8 mouse cellular contexts compared by ENCODE assay signal in genomic region chr1:74305522-74305921, GRCm38 (mm10). TPM values are rescaled to one million over a fixed set of nuclear protein-coding genes. Genes with fewer than 3 reads are reported as not detected.
DNase-seq lines count a peak whose midpoint lies in the region; ATAC-seq and TF ChIP-seq lines count a peak whose summit lies in the region.

Gene Tmbim1 (minus strand): TSS chr1:74305622.

- WGBS in thymus, adult 2 months = 97% methylated on average over 2 of the region's 2 CpGs
- WGBS in embryonic facial prominence, embryonic 14.5 days = 91% methylated on average over 2 of the region's 2 CpGs
- WGBS in limb, embryonic 14.5 days = 68% methylated on average over 2 of the region's 2 CpGs
- 86% methylated on average over 2 of the region's 2 CpGs for WGBS in stomach, postnatal 0 days

- no peaks in the 10 kb centered on the region for H3K36me3 ChIP-seq in thymus, adult 2 months (ENCODE audit: control insufficient read depth, insufficient read depth, low read length)
- no peaks in the 10 kb centered on the region for H3K36me3 ChIP-seq in embryonic facial prominence, embryonic 14.5 days (ENCODE audit: control insufficient read depth, insufficient read depth, low read length)
- no peaks in the 10 kb centered on the region for H3K36me3 ChIP-seq in limb, embryonic 14.5 days (ENCODE audit: control insufficient read depth, insufficient read depth, low read length)
- H3K36me3 ChIP-seq in stomach, postnatal 0 days (ENCODE audit: control insufficient read depth, insufficient read depth, low read length) = no peaks in the 10 kb centered on the region

- no peaks in the 10 kb centered on the region; the same call in 1 of the 2 replicates for H3K27me3 ChIP-seq in thymus, adult 2 months (ENCODE audit: control insufficient read depth, insufficient read depth, low read length)
- H3K27me3 ChIP-seq in embryonic facial prominence, embryonic 14.5 days (replicated peaks; ENCODE audit: control insufficient read depth, insufficient read depth, low read length) = no peaks in the 10 kb centered on the region
- no peaks in the 10 kb centered on the region for H3K27me3 ChIP-seq in limb, embryonic 14.5 days (ENCODE audit: control insufficient read depth, insufficient read depth, low read length)
- H3K27me3 ChIP-seq in stomach, postnatal 0 days (ENCODE audit: control insufficient read depth, insufficient read depth, low read length) = no peaks in the 10 kb centered on the region

- no peak within 1 kb of the TSS for H3K27ac ChIP-seq in thymus, adult 2 months (ENCODE audit: control insufficient read depth, insufficient read depth, low read length)
- peak within 1 kb of the TSS; percentile 87; the same call in 1 of the 2 replicates for H3K27ac ChIP-seq in embryonic facial prominence, embryonic 14.5 days (replicated peaks; ENCODE audit: low read depth, low read length)
- H3K27ac ChIP-seq in limb, embryonic 14.5 days (replicated peaks; ENCODE audit: low read depth, low read length) = peak within 1 kb of the TSS; percentile 88; the same call in 1 of the 2 replicates
- H3K27ac ChIP-seq in stomach, postnatal 0 days (replicated peaks) = peak within 1 kb of the TSS; percentile 97

- intact Hi-C loops in heart, postnatal 10 days (cut with DNase I) = no loop called here

- no peak within 1 kb of the TSS for H3K4me3 ChIP-seq in thymus, adult 2 months (ENCODE audit: control insufficient read depth, insufficient read depth, low read length)
- H3K4me3 ChIP-seq in embryonic facial prominence, embryonic 14.5 days (ENCODE audit: low read depth, low read length) = peak within 1 kb of the TSS; percentile 74
- H3K4me3 ChIP-seq in limb, embryonic 14.5 days (replicated peaks; ENCODE audit: low read length) = peak within 1 kb of the TSS; percentile 74
- peak within 1 kb of the TSS; percentile 92; the same call in 1 of the 2 replicates for H3K4me3 ChIP-seq in stomach, postnatal 0 days (ENCODE audit: low read depth, low read length)

- ATAC-seq in embryonic facial prominence, embryonic 14.5 days (ENCODE audit: low read depth) = no peak
- no peak for ATAC-seq in limb, embryonic 14.5 days (ENCODE audit: low FRiP score, low read depth)
- ATAC-seq in stomach, postnatal 0 days (ENCODE audit: low FRiP score, low TSS enrichment) = no peak

- no peak for TF ChIP-seq CTCF in thymus, adult 2 months (IDR thresholded peaks at IDR 0.05; ENCODE audit: borderline replicate concordance, control insufficient read depth, extremely low read depth, insufficient read depth, low read length, poor library complexity)
- TF ChIP-seq CTCF in stomach, postnatal 0 days (IDR thresholded peaks at IDR 0.05; ENCODE audit: low read depth) = no peak

- peak within 1 kb of the TSS; percentile 88 for H3K9ac ChIP-seq in embryonic facial prominence, embryonic 14.5 days (ENCODE audit: low read depth, low read length)
- peak within 1 kb of the TSS; percentile 87; the same call in 1 of the 2 replicates for H3K9ac ChIP-seq in limb, embryonic 14.5 days (ENCODE audit: low read depth, low read length, severe bottlenecking)
- H3K9ac ChIP-seq in stomach, postnatal 0 days (ENCODE audit: low read length) = peak within 1 kb of the TSS; percentile 97

- H3K4me2 ChIP-seq in embryonic facial prominence, embryonic 14.5 days (ENCODE audit: low read depth, low read length) = peak within 1 kb of the TSS; percentile 77
- peak within 1 kb of the TSS; percentile 73 for H3K4me2 ChIP-seq in limb, embryonic 14.5 days (replicated peaks; ENCODE audit: low read depth, low read length, severe bottlenecking)
- H3K4me2 ChIP-seq in stomach, postnatal 0 days (replicated peaks; ENCODE audit: low read depth) = peak within 1 kb of the TSS; percentile 76

- no peak for TF ChIP-seq EP300 in stomach, postnatal 0 days (optimal IDR thresholded peaks at IDR 0.05)

- TF ChIP-seq POLR2A in thymus, adult 2 months (IDR thresholded peaks at IDR 0.05; ENCODE audit: control insufficient read depth, extremely low read depth, insufficient read depth, low read length, poor library complexity) = no peak
- no peak for TF ChIP-seq POLR2A in limb, embryonic 14.5 days (IDR thresholded peaks at IDR 0.05; ENCODE audit: borderline replicate concordance, extremely low read depth, insufficient read depth, insufficient read length)

- no peak for DNase-seq in thymus, adult 2 months
- DNase-seq in thymus, adult 18-20 months = no peak
- DNase-seq in embryonic facial prominence, embryonic 14.5 days (ENCODE audit: low spot score) = no peak
- no peak for DNase-seq in heart, postnatal 10 days
- DNase-seq in limb, embryonic 14.5 days (ENCODE audit: low spot score) = no peak
- peak; percentile 27 for DNase-seq in stomach, postnatal 0 days (ENCODE audit: low spot score)
- DNase-seq in lung, adult 18-20 months = no peak
- no peak for DNase-seq in kidney, adult 9 months

- no peaks in the 10 kb centered on the region for H3K9me3 ChIP-seq in embryonic facial prominence, embryonic 14.5 days (ENCODE audit: control insufficient read depth, low read length)
- H3K9me3 ChIP-seq in limb, embryonic 14.5 days (ENCODE audit: control insufficient read depth, low read length) = no peaks in the 10 kb centered on the region
- H3K9me3 ChIP-seq in stomach, postnatal 0 days (ENCODE audit: control insufficient read depth, low read length) = no peaks in the 10 kb centered on the region

- H3K4me1 ChIP-seq in thymus, adult 2 months (replicated peaks; ENCODE audit: control insufficient read depth, insufficient read depth, low read length) = peaks cover 18% of the 10 kb centered on the region
- peaks cover 5% of the 10 kb centered on the region for H3K4me1 ChIP-seq in embryonic facial prominence, embryonic 14.5 days (ENCODE audit: control insufficient read depth, insufficient read depth, low read length)
- H3K4me1 ChIP-seq in limb, embryonic 14.5 days (ENCODE audit: control insufficient read depth, insufficient read depth, low read length) = peaks cover 6% of the 10 kb centered on the region
- peaks cover 8% of the 10 kb centered on the region for H3K4me1 ChIP-seq in stomach, postnatal 0 days (replicated peaks; ENCODE audit: control insufficient read depth, insufficient read depth)

RNA-seq across cellular contexts. Expression of gene Tmbim1, which starts in this region (rescaled TPM):
- 55.5 and 69.2 TPM in 2 replicates for polyA plus RNA-seq in thymus, adult 2 months (2012; rRNA removed)
- polyA plus RNA-seq in embryonic facial prominence, embryonic 14.5 days (2014; fragmentation: Nextera tagmentation; extraction: Ambion mirVana) = 35.4 and 35.6 TPM in 2 replicates
- total RNA-seq in heart, postnatal 10 days (2021) = 10 to 100 TPM; 43.2 to 45.8 TPM
- 48.0 and 102 TPM in 2 replicates for polyA plus RNA-seq in limb, embryonic 14.5 days (2012; rRNA removed)
- 37.7 and 41.7 TPM in 2 replicates for polyA plus RNA-seq in limb, embryonic 14.5 days (2014; fragmentation: Nextera tagmentation; extraction: Ambion mirVana)
- polyA plus RNA-seq in stomach, postnatal 0 days (2015; fragmentation: Nextera tagmentation; extraction: Ambion mirVana) = 109 and 118 TPM in 2 replicates
